Mouse (Mus musculus): Measurements from ENCODE around the gene Hhipl1. TPM values are rescaled to one million over a fixed set of nuclear protein-coding genes. Genes with fewer than 3 reads are reported as not detected.

Hhipl1 gene
- total and polyA plus RNA-seq, 3 experiments: not detected

GRCm38 (mm10) chr12:108354284-108354683, 48.2 kb downstream of the Hhipl1 start:
- no peaks in the 10 kb centered on the region for H3K79me2 ChIP-seq (ENCODE audit: control insufficient read depth, insufficient read depth, low read length, poor library complexity)
- H3K27ac ChIP-seq (ENCODE audit: control insufficient read depth, low read depth, low read length): no peak overlapping the region
- no peak overlapping the region for H3K9ac ChIP-seq (ENCODE audit: control insufficient read depth, low read depth, low read length, poor library complexity, severe bottlenecking)
- no peak overlapping the region for H3K4me3 ChIP-seq (ENCODE audit: control insufficient read depth in 1 of 2, insufficient read depth in 1 of 2, low read depth in 2 of 2, low read length in 2 of 2)
- H3K27me3 ChIP-seq (ENCODE audit: control insufficient read depth in 1 of 2, insufficient read depth in 2 of 2, low read length in 2 of 2): no peaks in the 10 kb centered on the region
- DNase-seq (ENCODE audit: low read depth, low spot score): no peak
- H3K36me3 ChIP-seq (ENCODE audit: control insufficient read depth in 1 of 2, insufficient read depth in 2 of 2, low read length in 2 of 2): no peaks in the 10 kb centered on the region
- H3K4me1 ChIP-seq (ENCODE audit: control insufficient read depth in 1 of 2, insufficient read depth in 2 of 2, low read length in 2 of 2): no peaks in the 10 kb centered on the region
- no peaks in the 10 kb centered on the region for H3K9me3 ChIP-seq (replicated peaks; ENCODE audit: insufficient read depth, low read length)
- TF ChIP-seq UBTF (IDR thresholded peaks at IDR 0.05; ENCODE audit: borderline replicate concordance, insufficient read depth, low read depth, low read length) (no peak), NELFE (IDR thresholded peaks at IDR 0.05; ENCODE audit: low read depth, low read length) (no peak), POLR2AphosphoS2 (IDR thresholded peaks at IDR 0.05; ENCODE audit: low read length) (no peak), ZKSCAN1 (IDR thresholded peaks at IDR 0.05; ENCODE audit: low read depth, low read length) (no peak), HCFC1 (IDR thresholded peaks at IDR 0.05; ENCODE audit: low read depth, low read length) (no peak)

GRCm38 (mm10) chr12:108355271-108355670, 49.2 kb downstream of the Hhipl1 start:
- H3K9me3 ChIP-seq (replicated peaks; ENCODE audit: insufficient read depth, low read length): no peaks in the 10 kb centered on the region
- no peaks in the 10 kb centered on the region for H3K36me3 ChIP-seq (ENCODE audit: control insufficient read depth in 1 of 2, insufficient read depth in 2 of 2, low read length in 2 of 2)
- no peak overlapping the region for H3K27ac ChIP-seq (ENCODE audit: control insufficient read depth, low read depth, low read length)
- no peaks in the 10 kb centered on the region for H3K79me2 ChIP-seq (ENCODE audit: control insufficient read depth, insufficient read depth, low read length, poor library complexity)
- no peak for DNase-seq (ENCODE audit: low read depth, low spot score)
- H3K4me1 ChIP-seq (ENCODE audit: control insufficient read depth in 1 of 2, insufficient read depth in 2 of 2, low read length in 2 of 2): no peaks in the 10 kb centered on the region
- no peaks in the 10 kb centered on the region for H3K27me3 ChIP-seq (ENCODE audit: control insufficient read depth in 1 of 2, insufficient read depth in 2 of 2, low read length in 2 of 2)
- H3K4me3 ChIP-seq (ENCODE audit: control insufficient read depth in 1 of 2, insufficient read depth in 1 of 2, low read depth in 2 of 2, low read length in 2 of 2): no peak overlapping the region
- no peak overlapping the region for H3K9ac ChIP-seq (ENCODE audit: control insufficient read depth, low read depth, low read length, poor library complexity, severe bottlenecking)
- no peak for TF ChIP-seq UBTF (IDR thresholded peaks at IDR 0.05; ENCODE audit: borderline replicate concordance, insufficient read depth, low read depth, low read length)
- TF ChIP-seq MEF2A (IDR thresholded peaks at IDR 0.05; ENCODE audit: extremely low read depth, insufficient replicate concordance, low read depth, low read length, poor library complexity, severe bottlenecking): no peak
- TF ChIP-seq POLR2AphosphoS2 (IDR thresholded peaks at IDR 0.05; ENCODE audit: low read length): no peak
- no peak for TF ChIP-seq USF2 (IDR thresholded peaks at IDR 0.05; ENCODE audit: borderline replicate concordance in 1 of 2, insufficient read depth in 1 of 2, low read depth in 1 of 2, low read length in 2 of 2)
- no peak for TF ChIP-seq MAX (IDR thresholded peaks at IDR 0.05; ENCODE audit: low read length)
- no peak for TF ChIP-seq CHD1 (IDR thresholded peaks at IDR 0.05; ENCODE audit: low read depth, low read length)
- TF ChIP-seq ELF1 (IDR thresholded peaks at IDR 0.05; ENCODE audit: low read depth, low read length): no peak
- no peak for TF ChIP-seq USF1 (IDR thresholded peaks at IDR 0.05; ENCODE audit: low read depth, low read length)
- no peak for TF ChIP-seq MAZ (IDR thresholded peaks at IDR 0.05; ENCODE audit: low read depth, low read length)
- TF ChIP-seq JUND (IDR thresholded peaks at IDR 0.05; ENCODE audit: low read depth, low read length): no peak
- TF ChIP-seq RCOR1 (IDR thresholded peaks at IDR 0.05; ENCODE audit: low read depth, low read length): no peak
- TF ChIP-seq TBP (IDR thresholded peaks at IDR 0.05; ENCODE audit: low read depth, low read length): no peak
- no peak for TF ChIP-seq KAT2A (conservative IDR thresholded peaks at IDR 0.05; ENCODE audit: low read depth, low read length)
- no peak for TF ChIP-seq BHLHE40 (IDR thresholded peaks at IDR 0.05; ENCODE audit: borderline replicate concordance, low read depth, low read length)
- TF ChIP-seq ZNF384 (IDR thresholded peaks at IDR 0.05; ENCODE audit: low read depth, low read length): no peak
- TF ChIP-seq CTCF (IDR thresholded peaks at IDR 0.05 in 2 of 3, conservative IDR thresholded peaks at IDR 0.05 in 1 of 3; ENCODE audit: control insufficient read depth in 1 of 3, insufficient read depth in 1 of 3, low read depth in 2 of 3, low read length in 3 of 3, poor library complexity in 1 of 3, severe bottlenecking in 1 of 3): no peak
- TF ChIP-seq GABPA (IDR thresholded peaks at IDR 0.05; ENCODE audit: low read depth, low read length): no peak
- TF ChIP-seq SIN3A (IDR thresholded peaks at IDR 0.05; ENCODE audit: low read length): no peak
- no peak for TF ChIP-seq SMC3 (IDR thresholded peaks at IDR 0.05; ENCODE audit: low read depth, low read length)
- TF ChIP-seq TCF12 (IDR thresholded peaks at IDR 0.05; ENCODE audit: low read depth, low read length): no peak

Data from MEL (cell line).